Mouse (Mus musculus): ENCODE results near the gene Tulp3. TPM values are rescaled to one million over a fixed set of nuclear protein-coding genes. Genes with fewer than 3 reads are reported as not detected.
A peak's percentile ranks its signal among the peaks of the same experiment; 100 is the strongest.
"Not testable (repeated sequence)": the region's sequence is repeated elsewhere in the genome, so short reads cannot be mapped to it uniquely, and the experiment has no call there.

The Tulp3 gene
- polyA plus RNA-seq, 1 experiment from 2014 or later = 23.1 TPM

GRCm38 (mm10) chr6:128304801-128305200 is 50.9 kb downstream of the Tulp3 start:
- Histone ChIP-seq H3K9ac (no peak overlapping the region), H3K36me3 (ENCODE audit: insufficient read depth) (no peaks in the 10 kb centered on the region), H3K4me3 (ENCODE audit: low read depth, low read length) (no peak overlapping the region), H3K27ac (ENCODE audit: low read depth) (no peak overlapping the region), H3K4me2 (no peak overlapping the region), H3K4me1 (ENCODE audit: insufficient read depth) (no peaks in the 10 kb centered on the region), H3K9me3 (ENCODE audit: low read depth, low read length) (no peaks in the 10 kb centered on the region), H3K27me3 (ENCODE audit: insufficient read depth, low read length) (no peaks in the 10 kb centered on the region)
- 77% methylated on average over 4 of the region's 4 CpGs for WGBS
- ATAC-seq (ENCODE audit: insufficient read depth) = no peak
- no peak for DNase-seq
- TF ChIP-seq CTCF (IDR thresholded peaks at IDR 0.05; ENCODE audit: low read depth) = no peak

DNA sequence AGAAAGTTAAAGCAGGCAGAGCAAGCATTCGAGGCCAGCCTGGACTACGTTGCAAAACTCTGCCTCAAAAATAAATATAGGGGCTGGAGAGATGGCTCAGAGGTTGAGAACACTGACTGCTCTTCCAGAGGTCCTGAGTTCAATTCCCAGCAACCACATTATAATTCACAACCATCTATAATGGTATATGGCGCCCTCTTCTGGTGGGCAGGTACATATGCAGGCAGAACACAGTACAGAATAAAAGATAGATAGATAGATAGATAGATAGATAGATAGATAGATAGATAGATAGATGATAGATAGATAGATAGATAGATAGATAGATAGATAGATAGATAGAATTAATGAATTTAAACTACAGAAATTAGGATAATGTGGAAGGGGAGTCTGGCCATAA is 53.0 kb downstream of the Tulp3 start:
- H3K36me3 ChIP-seq (ENCODE audit: insufficient read depth); DNase-seq; ATAC-seq (ENCODE audit: insufficient read depth); H3K9me3 ChIP-seq (ENCODE audit: low read depth, low read length); H3K4me3 ChIP-seq (ENCODE audit: low read depth, low read length); H3K9ac ChIP-seq; H3K4me1 ChIP-seq (ENCODE audit: insufficient read depth); H3K27ac ChIP-seq (ENCODE audit: low read depth); H3K4me2 ChIP-seq: not testable (repeated sequence)
- H3K27me3 ChIP-seq (ENCODE audit: insufficient read depth, low read length) = peaks cover 19% of the 10 kb centered on the region
- TF ChIP-seq CTCF (IDR thresholded peaks at IDR 0.05; ENCODE audit: low read depth) = peak; percentile 21; the same call in 1 of the 2 replicates
- WGBS = 79% methylated on average over 3 of the region's 3 CpGs

GRCm38 (mm10) chr6:128301891-128302290 is 53.8 kb downstream of the Tulp3 start:
- ATAC-seq (ENCODE audit: insufficient read depth) (no peak), DNase-seq (no peak)
- Histone ChIP-seq H3K9ac (no peak overlapping the region), H3K4me2 (no peak overlapping the region), H3K27ac (ENCODE audit: low read depth) (no peak overlapping the region), H3K9me3 (ENCODE audit: low read depth, low read length) (no peaks in the 10 kb centered on the region), H3K4me1 (ENCODE audit: insufficient read depth) (peaks cover 12% of the 10 kb centered on the region; the same call in 1 of the 2 replicates), H3K27me3 (ENCODE audit: insufficient read depth, low read length) (peaks cover 19% of the 10 kb centered on the region), H3K4me3 (ENCODE audit: low read depth, low read length) (no peak overlapping the region), H3K36me3 (ENCODE audit: insufficient read depth) (no peaks in the 10 kb centered on the region)
- no peak for TF ChIP-seq CTCF (IDR thresholded peaks at IDR 0.05; ENCODE audit: low read depth)
- 77% methylated on average over 3 of the region's 3 CpGs for WGBS

- peak overlapping the region; percentile 98 for H3K4me2 ChIP-seq
- peaks cover 19% of the 10 kb centered on the region for H3K27me3 ChIP-seq (ENCODE audit: insufficient read depth, low read length)
- peaks cover 16% of the 10 kb centered on the region for H3K4me1 ChIP-seq (ENCODE audit: insufficient read depth)
- whole genome bisulfite sequencing = 28% methylated on average over 11 of the region's 11 CpGs
- no peaks in the 10 kb centered on the region for H3K9me3 ChIP-seq (ENCODE audit: low read depth, low read length)
- no peak overlapping the region for H3K4me3 ChIP-seq (ENCODE audit: low read depth, low read length)
- TF ChIP-seq CTCF (IDR thresholded peaks at IDR 0.05; ENCODE audit: low read depth) = no peak
- DNase-seq = no peak
- H3K9ac ChIP-seq = no peak overlapping the region
- no peak overlapping the region for H3K27ac ChIP-seq (ENCODE audit: low read depth)
- H3K36me3 ChIP-seq (ENCODE audit: insufficient read depth) = no peaks in the 10 kb centered on the region
- ATAC-seq (ENCODE audit: insufficient read depth) = no peak
Observed at GRCm38 (mm10) chr6:128301458-128301857, 54.2 kb downstream of the Tulp3 start.

- H3K36me3 ChIP-seq (ENCODE audit: insufficient read depth) = no peaks in the 10 kb centered on the region
- peak within 1 kb of the TSS; percentile 69 for H3K4me3 ChIP-seq (ENCODE audit: low read depth, low read length)
- H3K9me3 ChIP-seq (ENCODE audit: low read depth, low read length) = no peaks in the 10 kb centered on the region
- peak; percentile 91 for ATAC-seq (ENCODE audit: insufficient read depth)
- DNase-seq = peak; percentile 84
- H3K4me2 ChIP-seq = peak within 1 kb of the TSS; percentile 98
- peak within 1 kb of the TSS; percentile 65 for H3K9ac ChIP-seq
- peak within 1 kb of the TSS; percentile 69 for H3K27ac ChIP-seq (ENCODE audit: low read depth)
- peaks cover 19% of the 10 kb centered on the region for H3K27me3 ChIP-seq (ENCODE audit: insufficient read depth, low read length)
- under 1% methylated on average over 72 of the region's 81 CpGs for WGBS
- H3K4me1 ChIP-seq (ENCODE audit: insufficient read depth) = peaks cover 21% of the 10 kb centered on the region
- peak; percentile 10; the same call in 1 of the 2 replicates for TF ChIP-seq CTCF (IDR thresholded peaks at IDR 0.05; ENCODE audit: low read depth)
Observed at GRCm38 (mm10) chr6:128300134-128301001, 55.3 kb downstream of the Tulp3 start, which contains the start of gene Tead4. TSS of gene Tead4 (minus strand) at chr6:128300823.

DNA sequence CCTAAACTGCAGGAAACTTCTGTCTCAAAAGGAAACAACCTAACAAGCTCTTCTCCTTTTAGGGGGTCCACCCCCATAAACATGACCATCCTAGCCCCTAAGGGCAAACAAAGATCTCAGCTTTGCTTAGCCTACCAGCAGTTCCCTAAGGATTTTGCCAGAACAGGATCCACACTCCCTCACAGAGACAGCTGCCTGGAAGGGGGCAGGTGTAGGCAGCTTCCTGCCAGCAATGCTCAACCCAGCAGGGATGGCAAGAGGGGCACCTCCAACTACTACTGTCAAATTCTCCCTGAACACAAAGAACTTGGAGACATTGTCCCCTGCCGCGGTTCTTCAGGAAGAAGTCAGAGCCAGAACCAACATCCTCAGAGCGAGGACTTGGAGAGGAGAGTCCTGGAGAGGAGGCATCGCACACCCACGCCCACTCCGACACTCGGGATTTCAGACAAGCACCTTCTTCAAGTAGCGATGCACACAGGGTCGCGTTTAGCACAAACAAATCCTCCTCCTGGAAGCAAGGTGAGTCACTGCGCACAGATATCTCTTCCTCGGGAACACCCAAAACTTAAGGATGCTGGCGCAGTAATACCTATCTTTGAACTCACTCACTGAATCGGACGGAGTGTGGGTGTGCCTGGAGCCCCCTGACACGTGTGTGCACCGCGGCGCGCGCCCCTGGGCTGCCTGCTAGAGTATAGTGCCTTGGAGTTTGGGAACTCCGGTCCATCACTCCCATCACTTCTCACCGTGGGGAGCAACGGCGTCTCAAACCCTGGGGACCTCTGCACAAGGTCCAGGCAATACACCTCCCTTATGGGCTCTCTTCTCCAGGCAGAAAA is 56.1 kb downstream of the Tulp3 start:
- no peak overlapping the region for H3K27ac ChIP-seq (ENCODE audit: low read depth)
- under 1% methylated on average over 25 of the region's 25 CpGs for WGBS
- DNase-seq = peak; percentile 15
- no peaks in the 10 kb centered on the region for H3K36me3 ChIP-seq (ENCODE audit: insufficient read depth)
- peak overlapping the region; percentile 98 for H3K4me2 ChIP-seq
- no peaks in the 10 kb centered on the region for H3K9me3 ChIP-seq (ENCODE audit: low read depth, low read length)
- peak overlapping the region; percentile 69 for H3K4me3 ChIP-seq (ENCODE audit: low read depth, low read length)
- H3K4me1 ChIP-seq (ENCODE audit: insufficient read depth) = peaks cover 21% of the 10 kb centered on the region
- peak overlapping the region; percentile 65 for H3K9ac ChIP-seq
- ATAC-seq (ENCODE audit: insufficient read depth) = peak; percentile 30; the same call in 1 of the 2 replicates
- no peak for TF ChIP-seq CTCF (IDR thresholded peaks at IDR 0.05; ENCODE audit: low read depth)
- H3K27me3 ChIP-seq (ENCODE audit: insufficient read depth, low read length) = peaks cover 19% of the 10 kb centered on the region
